ENCODE assay signal across 11 mouse cellular contexts in genomic region chr4:152276389-152277347, GRCm38 (mm10). TPM values are rescaled to one million over a fixed set of nuclear protein-coding genes. Genes with fewer than 3 reads are reported as not detected.
DNase-seq lines count a peak whose midpoint lies in the region; ATAC-seq and TF ChIP-seq lines count a peak whose summit lies in the region.
"Had no signal": no experiment of that assay in that cellular context is flagged by ENCODE, and none has a peak within 500 bp of the region (broad histone marks: within the 10 kb centered on the region; RNA-seq: fewer than 3 reads in every experiment).

No protein-coding gene starts in this region.

- peaks cover 12% of the 10 kb centered on the region; the same call in 1 of the 2 replicates for H3K4me1 ChIP-seq in kidney, embryonic 14.5 days (ENCODE audit: control insufficient read depth, insufficient read depth, low read length)
- H3K4me1 ChIP-seq in ES-Bruce4 (ENCODE audit: control insufficient read depth, insufficient read depth, low read length): peaks cover 4% of the 10 kb centered on the region
- peaks cover 6% of the 10 kb centered on the region; the same call in 1 of the 2 replicates for H3K4me1 ChIP-seq in cortical plate, adult 2 months (ENCODE audit: control insufficient read depth, insufficient read depth, low read length)

- WGBS in kidney, embryonic 14.5 days: 55% methylated on average over 10 of the region's 10 CpGs

- TF ChIP-seq CTCF in ES-Bruce4 (IDR thresholded peaks at IDR 0.05; ENCODE audit: low read depth, low read length): peak; percentile 97
- TF ChIP-seq CTCF in cortical plate, adult 2 months (IDR thresholded peaks at IDR 0.05; ENCODE audit: extremely low read depth, insufficient read depth, low read length): peak; percentile 43

- peaks cover 4% of the 10 kb centered on the region for H3K27me3 ChIP-seq in kidney, embryonic 14.5 days (ENCODE audit: control insufficient read depth, insufficient read depth, low read length)
- no peaks in the 10 kb centered on the region for H3K27me3 ChIP-seq in ES-Bruce4 (ENCODE audit: control insufficient read depth, insufficient read depth, low read length, poor library complexity, severe bottlenecking)

- H3K27ac ChIP-seq in kidney, embryonic 14.5 days (ENCODE audit: low read depth, low read length): no peak overlapping the region
- no peak overlapping the region for H3K27ac ChIP-seq in ES-Bruce4 (ENCODE audit: insufficient read depth, low read length)
- no peak overlapping the region for H3K27ac ChIP-seq in cortical plate, adult 2 months (ENCODE audit: insufficient read depth, low read length)
- H3K27ac ChIP-seq: forebrain, embryonic 13.5 days; hindbrain, embryonic 15.5 days had no signal

- 0 out of 2 replicates have a peak, but pooled peaks have one; percentile 55 for TF ChIP-seq EP300 in ES-Bruce4 (IDR thresholded peaks at IDR 0.05; ENCODE audit: insufficient read depth, low read depth, low read length)

- H3K9me3 ChIP-seq in kidney, embryonic 14.5 days (ENCODE audit: control insufficient read depth, low read length): no peaks in the 10 kb centered on the region
- no peaks in the 10 kb centered on the region for H3K9me3 ChIP-seq in ES-Bruce4 (replicated peaks; ENCODE audit: control insufficient read depth, insufficient read depth, low read length, poor library complexity, severe bottlenecking)
- H3K9me3 ChIP-seq: forebrain, embryonic 13.5 days; hindbrain, embryonic 15.5 days had no signal

- H3K9ac ChIP-seq in kidney, embryonic 14.5 days (ENCODE audit: low read depth, low read length): no peak overlapping the region
- no peak overlapping the region for H3K9ac ChIP-seq in ES-Bruce4 (ENCODE audit: low read depth, poor library complexity, severe bottlenecking)
- H3K9ac ChIP-seq: forebrain, embryonic 13.5 days; hindbrain, embryonic 15.5 days had no signal

- peaks cover 5% of the 10 kb centered on the region; the same call in 1 of the 2 replicates for H3K36me3 ChIP-seq in kidney, embryonic 14.5 days (ENCODE audit: control insufficient read depth, insufficient read depth, low read length)
- no peaks in the 10 kb centered on the region for H3K36me3 ChIP-seq in ES-Bruce4 (ENCODE audit: control insufficient read depth, insufficient read depth, low read length, poor library complexity, severe bottlenecking)

- no peak overlapping the region for H3K4me2 ChIP-seq in kidney, embryonic 14.5 days (replicated peaks; ENCODE audit: low read depth, low read length)
- H3K4me2 ChIP-seq: forebrain, embryonic 13.5 days had no signal

- no peak overlapping the region for H3K4me3 ChIP-seq in kidney, embryonic 14.5 days (ENCODE audit: low read length)
- no peak overlapping the region for H3K4me3 ChIP-seq in ES-Bruce4 (ENCODE audit: low read depth, low read length)
- no peak overlapping the region for H3K4me3 ChIP-seq in cortical plate, adult 2 months (ENCODE audit: insufficient read depth, low read length)
- H3K4me3 ChIP-seq: forebrain, embryonic 13.5 days; hindbrain, embryonic 15.5 days had no signal

- no peak for ATAC-seq in kidney, embryonic 14.5 days (ENCODE audit: low FRiP score, low TSS enrichment)
- no peak for ATAC-seq in megakaryocyte-erythroid progenitor cell, adult 5-6 weeks (replicated peaks; ENCODE audit: low FRiP score, low TSS enrichment, poor library complexity, severe bottlenecking)
- ATAC-seq: forebrain, embryonic 13.5 days had no signal

- DNase-seq in kidney, postnatal 10 days: peak; percentile 38
- peak; percentile 38 for DNase-seq in 3T3-L1 (ENCODE audit: low read depth, low spot score)
- DNase-seq in ovary, postnatal 36 days (ENCODE audit: low spot score): no peak
- DNase-seq: adrenal gland, adult 8-10 months had no signal

- TF ChIP-seq POLR2A in ES-Bruce4 (IDR thresholded peaks at IDR 0.05; ENCODE audit: insufficient read depth, low read length): no peak
- no peak for TF ChIP-seq POLR2A in cortical plate, adult 2 months (IDR thresholded peaks at IDR 0.05; ENCODE audit: extremely low read depth, insufficient read depth, low read length)

RNA-seq across cellular contexts. Expression of gene Gpr153, which starts 2.6 kb away (rescaled TPM):
- polyA plus RNA-seq in kidney, embryonic 14.5 days (2014; fragmentation: Nextera tagmentation; extraction: Ambion mirVana): 7.5 and 9.1 TPM in 2 replicates
- 7.2 and 7.9 TPM in 2 replicates for polyA plus RNA-seq in ES-Bruce4 (2011; ENCODE audit: insufficient read depth, insufficient read length, low read depth, missing spikeins)
- 24.0 and 25.9 TPM in 2 replicates for polyA plus RNA-seq in cortical plate, adult 2 months (2012; rRNA removed)
- total RNA-seq in megakaryocyte-erythroid progenitor cell, adult 5-6 weeks (2014; fragmentation: Nextera tagmentation): not detected in 2 replicates
- not detected in 2 replicates for total RNA-seq in megakaryocyte-erythroid progenitor cell, adult 5-6 weeks (2017)

RNA-seq across cellular contexts. Expression of gene Hes3, which starts 14.8 kb away (rescaled TPM):
- polyA plus RNA-seq in kidney, embryonic 14.5 days (2014; fragmentation: Nextera tagmentation; extraction: Ambion mirVana): not detected in 2 replicates
- polyA plus RNA-seq in ES-Bruce4 (2011; ENCODE audit: insufficient read depth, insufficient read length, low read depth, missing spikeins): not detected in 2 replicates
- 1.1 and 1.2 TPM in 2 replicates for polyA plus RNA-seq in cortical plate, adult 2 months (2012; rRNA removed)
- not detected in 2 replicates for total RNA-seq in megakaryocyte-erythroid progenitor cell, adult 5-6 weeks (2014; fragmentation: Nextera tagmentation)
- not detected in 2 replicates for total RNA-seq in megakaryocyte-erythroid progenitor cell, adult 5-6 weeks (2017)
- total RNA-seq: adrenal gland, adult 8-10 months had no signal
- polyA plus RNA-seq: forebrain, embryonic 13.5 days; lung, embryonic 16.5 days had no signal

RNA-seq across cellular contexts. Expression of gene Icmt, which starts 20.4 kb away (rescaled TPM):
- 14.7 and 28.1 TPM in 2 replicates for polyA plus RNA-seq in kidney, embryonic 14.5 days (2014; fragmentation: Nextera tagmentation; extraction: Ambion mirVana)
- polyA plus RNA-seq in ES-Bruce4 (2011; ENCODE audit: insufficient read depth, insufficient read length, low read depth, missing spikeins): 21.4 and 22.8 TPM in 2 replicates
- 32.9 and 35.2 TPM in 2 replicates for polyA plus RNA-seq in cortical plate, adult 2 months (2012; rRNA removed)
- total RNA-seq in megakaryocyte-erythroid progenitor cell, adult 5-6 weeks (2014; fragmentation: Nextera tagmentation): 23.1 and 26.7 TPM in 2 replicates
- 12.6 and 12.9 TPM in 2 replicates for total RNA-seq in megakaryocyte-erythroid progenitor cell, adult 5-6 weeks (2017)

RNA-seq across cellular contexts. Expression of gene Rnf207, which starts 42.1 kb away (rescaled TPM):
- 1.1 TPM in 2 replicates for polyA plus RNA-seq in kidney, embryonic 14.5 days (2014; fragmentation: Nextera tagmentation; extraction: Ambion mirVana)
- polyA plus RNA-seq in ES-Bruce4 (2011; ENCODE audit: insufficient read depth, insufficient read length, low read depth, missing spikeins): 3.2 and 4.2 TPM in 2 replicates
- polyA plus RNA-seq in cortical plate, adult 2 months (2012; rRNA removed): 22.2 and 25.0 TPM in 2 replicates
- total RNA-seq in megakaryocyte-erythroid progenitor cell, adult 5-6 weeks (2014; fragmentation: Nextera tagmentation): not detected in 2 replicates
- total RNA-seq in megakaryocyte-erythroid progenitor cell, adult 5-6 weeks (2017): 0.38 TPM in 1 of 2 replicates, not detected in the other

RNA-seq across cellular contexts. Expression of gene Rpl22, which starts 48.9 kb away (rescaled TPM):
- polyA plus RNA-seq in kidney, embryonic 14.5 days (2014; fragmentation: Nextera tagmentation; extraction: Ambion mirVana): 475 and 692 TPM in 2 replicates
- 1,917 and 1,978 TPM in 2 replicates for polyA plus RNA-seq in ES-Bruce4 (2011; ENCODE audit: insufficient read depth, insufficient read length, low read depth, missing spikeins)
- 201 and 216 TPM in 2 replicates for polyA plus RNA-seq in cortical plate, adult 2 months (2012; rRNA removed)
- total RNA-seq in megakaryocyte-erythroid progenitor cell, adult 5-6 weeks (2014; fragmentation: Nextera tagmentation): 2,168 and 2,467 TPM in 2 replicates
- 3,890 and 4,556 TPM in 2 replicates for total RNA-seq in megakaryocyte-erythroid progenitor cell, adult 5-6 weeks (2017)
